Mouse (Mus musculus): ENCODE results near the gene Cct5. TPM values are rescaled to one million over a fixed set of nuclear protein-coding genes. Genes with fewer than 3 reads are reported as not detected.

Gene Cct5
- total and polyA plus RNA-seq, 3 experiments: 396 to 1,184 (median 798) TPM

- H3K9me3 ChIP-seq (replicated peaks; ENCODE audit: insufficient read depth, low read length): no peaks in the 10 kb centered on the region
- H3K27me3 ChIP-seq (ENCODE audit: control insufficient read depth in 1 of 2, insufficient read depth in 2 of 2, low read length in 2 of 2): no peaks in the 10 kb centered on the region
- TF ChIP-seq ETS1 (IDR thresholded peaks at IDR 0.05; ENCODE audit: low read depth, low read length): no peak
- DNase-seq (ENCODE audit: low read depth, low spot score): no peak
- peaks cover 0 to 5% of the 10 kb centered on the region in 2 experiments; a peak in 3 of 4 replicates for H3K4me1 ChIP-seq (ENCODE audit: control insufficient read depth in 1 of 2, insufficient read depth in 2 of 2, low read length in 2 of 2)
- H3K79me2 ChIP-seq (ENCODE audit: control insufficient read depth, insufficient read depth, low read length, poor library complexity): peaks cover 5% of the 10 kb centered on the region; the same call in 1 of the 2 replicates
- peaks cover 1 to 2% of the 10 kb centered on the region in 2 experiments; a peak in 2 of 4 replicates for H3K36me3 ChIP-seq (ENCODE audit: control insufficient read depth in 1 of 2, insufficient read depth in 2 of 2, low read length in 2 of 2)
- H3K4me3 ChIP-seq (ENCODE audit: control insufficient read depth in 1 of 2, insufficient read depth in 1 of 2, low read depth in 2 of 2, low read length in 2 of 2): no peak overlapping the region
- H3K27ac ChIP-seq (ENCODE audit: control insufficient read depth, low read depth, low read length): no peak overlapping the region
- H3K9ac ChIP-seq (ENCODE audit: control insufficient read depth, low read depth, low read length, poor library complexity, severe bottlenecking): no peak overlapping the region
Measured at GRCm38 (mm10) chr15:31606821-31607220, 5.2 kb upstream of the Cct5 start.

- H3K9ac ChIP-seq (ENCODE audit: control insufficient read depth, low read depth, low read length, poor library complexity, severe bottlenecking): peak overlapping the region; percentile 92
- H3K4me1 ChIP-seq (ENCODE audit: control insufficient read depth in 1 of 2, insufficient read depth in 2 of 2, low read length in 2 of 2): peaks cover 8 to 21% of the 10 kb centered on the region in 2 experiments
- no peaks in the 10 kb centered on the region for H3K9me3 ChIP-seq (replicated peaks; ENCODE audit: insufficient read depth, low read length)
- peaks cover 39% of the 10 kb centered on the region for H3K79me2 ChIP-seq (ENCODE audit: control insufficient read depth, insufficient read depth, low read length, poor library complexity)
- no peak for DNase-seq (ENCODE audit: low read depth, low spot score)
- no peak overlapping the region for H3K27ac ChIP-seq (ENCODE audit: control insufficient read depth, low read depth, low read length)
- H3K36me3 ChIP-seq (ENCODE audit: control insufficient read depth in 1 of 2, insufficient read depth in 2 of 2, low read length in 2 of 2): peaks cover 9 to 21% of the 10 kb centered on the region in 2 experiments
- peak overlapping the region in 1 of 2 experiments; percentile 65; a peak in 1 of 4 replicates for H3K4me3 ChIP-seq (ENCODE audit: control insufficient read depth in 1 of 2, insufficient read depth in 1 of 2, low read depth in 2 of 2, low read length in 2 of 2)
- no peaks in the 10 kb centered on the region for H3K27me3 ChIP-seq (ENCODE audit: control insufficient read depth in 1 of 2, insufficient read depth in 2 of 2, low read length in 2 of 2)
- TF ChIP-seq POLR2AphosphoS2 (IDR thresholded peaks at IDR 0.05; ENCODE audit: low read length) (peak; percentile 48; the same call in 1 of the 2 replicates), ZKSCAN1 (IDR thresholded peaks at IDR 0.05; ENCODE audit: low read depth, low read length) (no peak), JUND (IDR thresholded peaks at IDR 0.05; ENCODE audit: low read depth, low read length) (no peak), USF2 (IDR thresholded peaks at IDR 0.05; ENCODE audit: borderline replicate concordance in 1 of 2, insufficient read depth in 1 of 2, low read depth in 1 of 2, low read length in 2 of 2) (no peak)
Measured at GRCm38 (mm10) chr15:31603113-31603512, 1.5 kb upstream of the Cct5 start.

GRCm38 (mm10) chr15:31602426-31602825, 822 bp upstream of the Cct5 start:
- H3K27ac ChIP-seq (ENCODE audit: control insufficient read depth, low read depth, low read length): peak overlapping the region; percentile 28
- H3K9ac ChIP-seq (ENCODE audit: control insufficient read depth, low read depth, low read length, poor library complexity, severe bottlenecking): peak overlapping the region; percentile 92
- H3K4me3 ChIP-seq (ENCODE audit: control insufficient read depth in 1 of 2, insufficient read depth in 1 of 2, low read depth in 2 of 2, low read length in 2 of 2): peak overlapping the region; percentile 65 to 93
- no peaks in the 10 kb centered on the region for H3K9me3 ChIP-seq (replicated peaks; ENCODE audit: insufficient read depth, low read length)
- no peaks in the 10 kb centered on the region for H3K27me3 ChIP-seq (ENCODE audit: control insufficient read depth in 1 of 2, insufficient read depth in 2 of 2, low read length in 2 of 2)
- H3K79me2 ChIP-seq (ENCODE audit: control insufficient read depth, insufficient read depth, low read length, poor library complexity): peaks cover 46% of the 10 kb centered on the region
- peaks cover 8 to 21% of the 10 kb centered on the region in 2 experiments for H3K4me1 ChIP-seq (ENCODE audit: control insufficient read depth in 1 of 2, insufficient read depth in 2 of 2, low read length in 2 of 2)
- peak; percentile 87 for DNase-seq (ENCODE audit: low read depth, low spot score)
- TF ChIP-seq RCOR1 (IDR thresholded peaks at IDR 0.05; ENCODE audit: low read depth, low read length) (peak; percentile 47; the same call in 1 of the 2 replicates), MAZ (IDR thresholded peaks at IDR 0.05; ENCODE audit: low read depth, low read length) (no peak), GABPA (IDR thresholded peaks at IDR 0.05; ENCODE audit: low read depth, low read length) (no peak), CTCF (IDR thresholded peaks at IDR 0.05 in 2 of 3, conservative IDR thresholded peaks at IDR 0.05 in 1 of 3; ENCODE audit: control insufficient read depth in 1 of 3, insufficient read depth in 1 of 3, low read depth in 2 of 3, low read length in 3 of 3, poor library complexity in 1 of 3, severe bottlenecking in 1 of 3) (peak; percentile 23 to 59 (median 24); a peak in 5 of 6 replicates), RAD21 (IDR thresholded peaks at IDR 0.05; ENCODE audit: low read depth, low read length) (peak; percentile 69), ZMIZ1 (IDR thresholded peaks at IDR 0.05; ENCODE audit: low read depth, low read length) (no peak), SMC3 (IDR thresholded peaks at IDR 0.05; ENCODE audit: low read depth, low read length) (peak; percentile 57)
- H3K36me3 ChIP-seq (ENCODE audit: control insufficient read depth in 1 of 2, insufficient read depth in 2 of 2, low read length in 2 of 2): peaks cover 16 to 28% of the 10 kb centered on the region in 2 experiments

Data from MEL (cell line).